Mouse (Mus musculus): ENCODE results near the gene Hs3st5. TPM values are rescaled to one million over a fixed set of nuclear protein-coding genes. Genes with fewer than 3 reads are reported as not detected.

Hs3st5 gene
- polyA plus RNA-seq (2015; fragmentation: Nextera tagmentation; extraction: Ambion mirVana) = 4.7 and 5.6 TPM in 2 replicates

DNA sequence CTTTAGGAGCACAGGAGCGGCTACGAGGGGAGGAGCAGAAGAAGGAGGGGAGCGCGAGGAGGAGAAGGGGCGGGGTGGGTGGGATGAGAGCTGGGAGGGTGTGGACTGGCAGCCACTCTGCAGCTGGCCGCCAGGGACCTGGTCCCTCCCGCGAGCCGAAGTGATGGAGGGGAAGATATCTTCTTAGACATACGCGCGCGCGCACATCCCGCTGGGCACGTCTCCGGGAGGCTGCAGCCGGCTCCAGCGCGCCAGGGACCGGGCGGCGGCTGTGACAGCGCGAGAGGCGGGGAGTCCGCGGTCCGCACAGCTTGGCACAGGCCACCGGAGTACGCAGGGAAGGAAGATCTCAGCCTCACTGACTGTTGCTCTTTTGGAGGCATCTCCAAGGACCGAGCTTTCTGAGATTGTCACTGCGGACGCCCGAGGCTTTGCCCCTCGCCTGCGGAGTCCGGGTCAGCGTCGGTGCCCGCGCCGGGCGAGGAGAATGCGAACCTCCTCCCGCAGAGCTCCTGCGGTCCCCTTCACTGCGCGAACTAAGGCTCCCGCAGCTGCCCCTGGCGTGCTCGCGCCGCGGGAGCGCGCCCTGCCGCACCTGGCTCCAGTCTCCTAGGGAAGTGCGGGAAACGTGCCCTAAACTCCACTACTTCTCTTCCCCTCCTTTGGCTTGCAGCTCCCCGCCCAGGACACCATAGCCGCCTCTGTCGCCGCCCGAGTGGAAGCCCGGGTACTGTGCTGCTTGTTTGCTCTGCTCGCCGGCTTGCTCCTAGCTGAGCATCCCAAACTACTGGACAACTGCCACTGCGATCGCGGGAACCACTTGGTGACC is at the start of gene Hs3st5:
Gene Hs3st5, plus strand, starts transcription at position 88 of the 829 bp plus-strand sequence.
- Histone ChIP-seq H3K27me3 (peaks cover 21% of the 10 kb centered on the region), H3K9ac (peak within 1 kb of the TSS; percentile 50), H3K4me3 (replicated peaks) (peak within 1 kb of the TSS; percentile 65), H3K9me3 (replicated peaks) (no peaks in the 10 kb centered on the region), H3K4me1 (peaks cover 9% of the 10 kb centered on the region), H3K27ac (replicated peaks) (no peak within 1 kb of the TSS), H3K36me3 (no peaks in the 10 kb centered on the region), H3K4me2 (replicated peaks) (peak within 1 kb of the TSS; percentile 98)
- ATAC-seq (ENCODE audit: insufficient number of reproducible peaks, low FRiP score, low TSS enrichment, low read depth) = peak; percentile 90
- under 1% methylated on average over 70 of the region's 71 CpGs for WGBS

DNA sequence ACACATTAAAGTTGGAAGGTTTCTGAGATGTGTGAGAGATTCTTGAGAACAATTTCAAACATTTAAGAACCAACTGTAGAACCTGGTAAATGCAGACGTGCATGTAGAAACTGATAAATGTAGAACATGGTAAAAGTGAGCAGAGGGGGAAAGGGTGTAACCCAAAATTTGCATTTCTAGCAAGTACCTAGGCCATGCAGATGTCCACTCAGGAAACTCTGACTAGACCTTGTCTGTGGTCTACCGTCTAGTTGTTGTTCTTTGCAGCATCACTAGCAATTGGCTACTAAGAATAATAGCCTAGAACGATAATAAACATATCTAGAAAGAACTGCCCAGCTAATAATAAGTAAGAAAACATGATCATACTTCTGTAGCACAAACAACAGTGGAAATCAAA is 38.0 kb upstream of the Hs3st5 start:
- Histone ChIP-seq H3K9me3 (replicated peaks) (no peaks in the 10 kb centered on the region), H3K9ac (no peak overlapping the region), H3K4me1 (no peaks in the 10 kb centered on the region), H3K27ac (replicated peaks) (no peak overlapping the region), H3K36me3 (no peaks in the 10 kb centered on the region), H3K4me3 (replicated peaks) (no peak overlapping the region), H3K27me3 (no peaks in the 10 kb centered on the region), H3K4me2 (replicated peaks) (no peak overlapping the region)
- no peak for ATAC-seq (ENCODE audit: insufficient number of reproducible peaks, low FRiP score, low TSS enrichment, low read depth)
- WGBS = 89% methylated on average over 3 of the region's 3 CpGs

DNA sequence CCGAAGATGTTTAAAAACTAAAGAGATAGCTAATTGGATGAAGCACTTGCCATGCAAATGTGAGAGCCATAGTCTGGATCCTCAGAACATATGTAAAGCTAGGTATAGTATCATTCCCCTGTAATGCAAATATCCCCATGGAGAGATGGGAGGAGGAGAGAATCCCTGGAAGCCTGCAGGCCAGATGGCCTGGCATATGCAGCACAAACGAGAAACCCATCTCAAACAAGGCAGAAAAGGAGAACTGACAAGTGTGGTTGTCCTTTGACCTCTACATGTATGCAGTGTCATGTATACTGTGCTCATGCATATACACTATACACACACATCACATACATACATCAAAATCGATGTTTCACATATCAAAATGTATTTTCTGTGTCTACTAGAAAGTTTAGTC is 35.5 kb upstream of the Hs3st5 start:
- 53% methylated on average over 3 of the region's 3 CpGs for WGBS
- Histone ChIP-seq H3K36me3 (no peaks in the 10 kb centered on the region), H3K9me3 (replicated peaks) (no peaks in the 10 kb centered on the region), H3K27me3 (no peaks in the 10 kb centered on the region), H3K4me3 (replicated peaks) (no peak overlapping the region), H3K4me1 (no peaks in the 10 kb centered on the region), H3K4me2 (replicated peaks) (no peak overlapping the region), H3K9ac (no peak overlapping the region), H3K27ac (replicated peaks) (no peak overlapping the region)
- ATAC-seq (ENCODE audit: insufficient number of reproducible peaks, low FRiP score, low TSS enrichment, low read depth) = no peak

DNA sequence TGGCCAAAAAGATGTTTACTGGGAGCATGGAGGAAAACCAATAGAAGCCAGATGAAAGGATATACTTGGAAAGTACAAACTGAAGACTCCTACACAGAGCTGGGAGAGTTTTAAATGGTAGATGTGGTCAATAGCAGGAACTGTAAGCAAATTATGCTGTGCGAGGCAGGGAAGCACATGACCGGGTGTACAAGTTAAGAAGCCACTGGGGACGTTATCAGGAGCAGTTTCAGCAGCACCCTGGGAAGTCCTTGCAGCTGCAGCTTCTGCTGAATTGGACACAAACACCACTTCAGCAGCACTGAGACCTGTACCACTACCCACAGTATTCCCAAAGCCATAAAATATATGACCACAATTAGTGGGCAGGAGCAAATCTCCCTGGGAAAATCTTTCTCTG is 31.8 kb upstream of the Hs3st5 start:
- H3K36me3 ChIP-seq = no peaks in the 10 kb centered on the region
- no peak overlapping the region for H3K9ac ChIP-seq
- ATAC-seq (ENCODE audit: insufficient number of reproducible peaks, low FRiP score, low TSS enrichment, low read depth) = no peak
- no peaks in the 10 kb centered on the region for H3K4me1 ChIP-seq
- no peak overlapping the region for H3K4me2 ChIP-seq (replicated peaks)
- no peak overlapping the region for H3K27ac ChIP-seq (replicated peaks)
- WGBS = 63% methylated on average over 3 of the region's 3 CpGs
- no peak overlapping the region for H3K4me3 ChIP-seq (replicated peaks)
- no peaks in the 10 kb centered on the region for H3K9me3 ChIP-seq (replicated peaks)
- H3K27me3 ChIP-seq = no peaks in the 10 kb centered on the region

DNA sequence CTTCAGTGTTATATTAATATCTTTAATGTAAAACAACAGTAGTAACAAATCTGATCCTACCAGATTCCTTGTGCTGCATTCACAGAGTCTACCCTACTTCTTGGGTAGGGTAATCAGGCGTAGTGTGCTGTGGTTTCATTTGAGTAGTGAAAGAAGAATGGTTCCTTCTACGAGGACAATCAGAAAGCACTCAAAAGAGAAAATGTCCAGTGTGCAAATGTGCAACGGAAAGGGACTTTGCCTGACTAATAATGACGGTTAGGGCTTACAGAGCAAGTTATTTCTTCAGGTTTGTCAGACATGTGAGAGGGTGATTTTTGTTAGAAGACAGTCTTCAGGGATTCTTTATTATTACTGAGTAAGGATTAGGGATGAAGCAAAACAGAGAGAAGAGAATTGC is 29.1 kb upstream of the Hs3st5 start:
- H3K27ac ChIP-seq (replicated peaks) = no peak overlapping the region
- H3K9ac ChIP-seq = no peak overlapping the region
- H3K27me3 ChIP-seq = no peaks in the 10 kb centered on the region
- no peaks in the 10 kb centered on the region for H3K9me3 ChIP-seq (replicated peaks)
- 78% methylated on average over 4 of the region's 4 CpGs for WGBS
- no peak overlapping the region for H3K4me3 ChIP-seq (replicated peaks)
- H3K4me1 ChIP-seq = no peaks in the 10 kb centered on the region
- H3K4me2 ChIP-seq (replicated peaks) = no peak overlapping the region
- ATAC-seq (ENCODE audit: insufficient number of reproducible peaks, low FRiP score, low TSS enrichment, low read depth) = no peak
- no peaks in the 10 kb centered on the region for H3K36me3 ChIP-seq

DNA sequence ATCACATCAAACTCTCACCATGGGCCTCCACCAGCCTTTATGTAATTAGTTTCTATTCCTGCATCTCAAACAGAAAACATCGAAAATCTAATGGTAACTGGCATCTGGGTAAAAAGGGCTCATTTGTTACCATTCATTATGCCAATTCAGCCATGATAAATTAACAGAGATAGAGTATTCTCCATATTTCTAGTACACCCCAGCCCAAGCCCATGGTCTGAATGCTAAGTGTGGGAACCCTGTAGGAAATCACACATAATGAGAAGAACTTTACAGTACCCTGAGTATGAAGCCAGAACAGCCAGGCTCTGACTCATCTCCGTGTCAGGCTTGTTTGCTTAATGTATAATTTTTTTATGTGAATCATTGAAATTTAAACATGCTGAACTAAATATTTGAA is 23.3 kb upstream of the Hs3st5 start:
- ATAC-seq (ENCODE audit: insufficient number of reproducible peaks, low FRiP score, low TSS enrichment, low read depth) = no peak

DNA sequence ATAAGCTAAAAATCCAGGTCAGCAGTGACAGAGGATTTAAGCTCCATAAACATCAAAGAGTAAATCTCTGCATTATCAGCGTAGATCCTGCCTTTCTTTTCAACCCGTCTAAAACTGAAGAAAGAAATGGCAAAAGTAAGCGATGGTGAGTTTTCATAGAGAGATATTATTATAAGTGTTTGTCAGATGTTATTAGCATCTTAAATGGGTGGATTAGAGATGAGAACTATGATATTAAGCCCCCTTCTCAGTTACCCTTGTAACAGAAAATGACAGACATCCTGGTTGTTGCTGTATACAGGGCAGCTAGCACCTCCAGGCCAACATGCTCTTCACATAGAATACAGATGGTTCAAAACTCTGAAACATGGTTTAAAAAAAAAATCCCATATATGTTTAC is 22.6 kb upstream of the Hs3st5 start:
- no peaks in the 10 kb centered on the region for H3K36me3 ChIP-seq
- 64% methylated on average over 3 of the region's 3 CpGs for WGBS

More for the DNA sequence above, 23.3 kb upstream of the Hs3st5 start:
- no peak overlapping the region for H3K4me2 ChIP-seq (replicated peaks)
- no peak overlapping the region for H3K9ac ChIP-seq
- no peaks in the 10 kb centered on the region for H3K36me3 ChIP-seq
- WGBS = 66% methylated on average over 2 of the region's 2 CpGs
- H3K27ac ChIP-seq (replicated peaks) = no peak overlapping the region
- no peak overlapping the region for H3K4me3 ChIP-seq (replicated peaks)
- H3K4me1 ChIP-seq = no peaks in the 10 kb centered on the region
- no peaks in the 10 kb centered on the region for H3K9me3 ChIP-seq (replicated peaks)
- H3K27me3 ChIP-seq = no peaks in the 10 kb centered on the region

DNA sequence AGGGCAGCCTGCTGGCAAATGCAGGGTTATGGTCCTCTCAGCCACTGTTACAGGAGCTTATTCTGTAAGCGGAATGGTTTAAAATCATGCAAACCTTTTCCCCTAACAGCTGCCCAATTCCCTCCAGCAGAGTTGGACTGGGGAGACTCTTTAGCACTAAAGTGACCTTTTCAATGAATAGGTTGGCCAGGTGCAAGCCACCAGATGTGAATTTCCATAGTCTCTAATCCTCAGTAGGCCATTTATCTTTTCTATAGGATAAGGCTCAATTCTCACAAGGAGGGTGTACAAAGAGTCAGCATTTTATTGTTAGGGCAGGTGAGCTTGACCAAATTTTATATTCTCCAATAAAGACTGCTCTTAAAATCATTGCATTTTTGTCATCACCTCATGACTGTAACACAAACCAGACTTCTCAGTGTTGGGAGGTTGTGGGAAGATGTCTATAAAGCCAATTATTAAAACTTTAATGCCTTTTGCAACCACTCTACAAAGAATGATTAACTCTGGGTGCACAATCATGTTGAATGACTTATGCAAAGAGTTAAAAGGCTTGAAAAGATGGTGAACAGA is 21.8 kb upstream of the Hs3st5 start:
- Histone ChIP-seq H3K27ac (replicated peaks) (no peak overlapping the region), H3K4me3 (replicated peaks) (no peak overlapping the region), H3K4me1 (no peaks in the 10 kb centered on the region), H3K9ac (no peak overlapping the region), H3K36me3 (no peaks in the 10 kb centered on the region), H3K9me3 (replicated peaks) (no peaks in the 10 kb centered on the region), H3K27me3 (no peaks in the 10 kb centered on the region), H3K4me2 (replicated peaks) (no peak overlapping the region)
- WGBS = 81% methylated on average over 1 of the region's 1 CpGs
- ATAC-seq (ENCODE audit: insufficient number of reproducible peaks, low FRiP score, low TSS enrichment, low read depth) = no peak

More for the DNA sequence above, 22.6 kb upstream of the Hs3st5 start:
- Histone ChIP-seq H3K9me3 (replicated peaks) (no peaks in the 10 kb centered on the region), H3K9ac (no peak overlapping the region), H3K27ac (replicated peaks) (no peak overlapping the region), H3K27me3 (no peaks in the 10 kb centered on the region), H3K4me1 (no peaks in the 10 kb centered on the region), H3K4me2 (replicated peaks) (no peak overlapping the region), H3K4me3 (replicated peaks) (no peak overlapping the region)
- ATAC-seq (ENCODE audit: insufficient number of reproducible peaks, low FRiP score, low TSS enrichment, low read depth) = no peak

DNA sequence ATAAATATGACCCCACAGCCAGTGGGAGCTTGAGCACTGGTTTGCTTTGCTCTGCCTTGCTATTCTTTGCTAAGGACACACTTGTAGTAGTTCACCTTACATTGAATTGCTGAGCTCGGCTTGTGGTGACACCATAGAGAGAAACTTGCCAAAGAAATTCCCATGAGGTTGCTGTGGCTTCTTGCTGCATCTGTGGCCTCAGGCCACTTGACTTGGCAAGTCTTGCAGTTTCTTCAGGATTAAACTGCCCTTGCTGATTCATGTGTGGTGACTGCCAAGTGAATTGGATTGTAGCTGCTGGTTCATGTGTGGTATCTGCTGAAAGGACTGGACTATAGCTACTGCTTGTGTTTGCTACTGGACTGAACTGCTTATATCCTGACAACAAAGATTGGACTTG is 13.0 kb upstream of the Hs3st5 start:
- WGBS = 73% methylated on average over 1 of the region's 1 CpGs
- Histone ChIP-seq H3K9me3 (replicated peaks) (no peaks in the 10 kb centered on the region), H3K27ac (replicated peaks) (no peak overlapping the region), H3K27me3 (no peaks in the 10 kb centered on the region), H3K4me1 (no peaks in the 10 kb centered on the region), H3K36me3 (no peaks in the 10 kb centered on the region), H3K9ac (no peak overlapping the region), H3K4me2 (replicated peaks) (no peak overlapping the region), H3K4me3 (replicated peaks) (no peak overlapping the region)
- no peak for ATAC-seq (ENCODE audit: insufficient number of reproducible peaks, low FRiP score, low TSS enrichment, low read depth)

DNA sequence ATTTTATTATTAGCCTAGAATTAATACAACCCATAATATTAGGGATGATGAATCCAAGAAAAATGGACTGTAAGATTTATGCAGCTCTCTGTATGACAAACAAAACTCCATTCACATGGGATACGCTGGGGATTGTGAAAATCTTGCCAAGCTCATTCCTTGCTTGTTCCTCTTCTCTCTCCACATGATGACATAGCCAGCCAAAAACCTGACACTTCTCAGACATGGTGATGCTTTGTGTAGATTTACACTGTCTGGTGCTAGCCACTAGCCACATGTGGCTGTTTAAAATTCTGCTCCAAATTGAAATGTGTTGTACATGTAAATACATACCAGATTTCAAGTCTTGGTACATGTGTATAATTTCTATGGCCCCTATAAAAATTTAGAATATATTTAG is 6.9 kb upstream of the Hs3st5 start:
- 51% methylated on average over 1 of the region's 1 CpGs for WGBS
- no peak for ATAC-seq (ENCODE audit: insufficient number of reproducible peaks, low FRiP score, low TSS enrichment, low read depth)
- Histone ChIP-seq H3K4me2 (replicated peaks) (no peak overlapping the region), H3K9ac (no peak overlapping the region), H3K4me3 (replicated peaks) (no peak overlapping the region), H3K4me1 (no peaks in the 10 kb centered on the region), H3K36me3 (no peaks in the 10 kb centered on the region), H3K27ac (replicated peaks) (no peak overlapping the region), H3K27me3 (no peaks in the 10 kb centered on the region), H3K9me3 (replicated peaks) (no peaks in the 10 kb centered on the region)

DNA sequence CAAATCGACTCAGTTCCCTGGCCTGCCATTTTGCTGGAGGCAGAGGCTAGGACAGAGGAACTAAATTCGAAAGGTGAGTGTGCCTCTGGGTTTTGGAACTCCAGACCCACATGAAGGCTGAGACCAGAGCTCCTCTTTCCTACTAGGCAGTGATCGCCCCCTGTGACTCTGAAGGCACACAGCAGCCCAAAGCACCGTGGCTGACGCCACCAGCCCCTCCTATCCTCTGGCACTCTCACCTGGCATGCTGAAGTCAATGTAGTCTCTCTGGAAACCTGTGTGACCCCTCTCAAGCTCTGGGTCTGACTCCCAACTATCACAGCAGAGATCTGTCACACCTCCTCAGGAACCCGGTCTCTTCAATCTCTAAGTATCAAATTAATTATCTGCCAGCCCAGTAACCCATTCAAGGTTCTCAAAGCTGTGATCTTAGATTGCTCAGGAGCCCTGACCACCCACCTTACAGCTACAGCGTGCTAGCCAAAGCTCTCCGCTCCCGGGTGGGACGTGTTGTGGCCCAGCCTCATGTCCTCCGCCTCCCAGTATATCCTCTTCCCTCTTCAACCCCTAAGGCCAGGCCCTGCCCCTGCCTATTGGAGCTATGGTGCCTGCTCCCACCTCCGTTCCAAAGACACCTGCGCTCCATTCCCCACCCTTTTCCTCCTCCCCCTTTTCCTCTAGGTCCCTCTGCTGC is 434 bp upstream of the Hs3st5 start:
- peak; percentile 52; the same call in 1 of the 2 replicates for ATAC-seq (ENCODE audit: insufficient number of reproducible peaks, low FRiP score, low TSS enrichment, low read depth)
- 8% methylated on average over 13 of the region's 13 CpGs for WGBS

More for the DNA sequence above, 434 bp upstream of the Hs3st5 start:
- Histone ChIP-seq H3K27ac (replicated peaks) (no peak overlapping the region), H3K36me3 (no peaks in the 10 kb centered on the region), H3K4me1 (peaks cover 9% of the 10 kb centered on the region), H3K4me2 (replicated peaks) (peak overlapping the region; percentile 98), H3K27me3 (peaks cover 21% of the 10 kb centered on the region), H3K4me3 (replicated peaks) (peak overlapping the region; percentile 65), H3K9me3 (replicated peaks) (no peaks in the 10 kb centered on the region), H3K9ac (no peak overlapping the region)

All from embryonic facial prominence, embryonic 15.5 days (tissue).